Mouse (Mus musculus) MEL (cell line): ENCODE measurements around the gene Top3b.

Experiments
- CTCF ChIP-seq, 3 experiments: IDR thresholded peaks in 2 of 3; conservative IDR thresholded peaks in 1 of 3; 2 replicates each; pipeline ENCODE4 v1.5.1; 2011 to 2012; ENCODE audit warnings: low read length in 3 of 3, low read depth in 2 of 3, mild to moderate bottlenecking in 2 of 3, improper control_type of control experiment in 1 of 3, inconsistent platforms in 1 of 3, mixed read lengths in 1 of 3, moderate library complexity in 1 of 3; ENCODE audit not compliant: control insufficient read depth in 1 of 3, insufficient read depth in 1 of 3, poor library complexity in 1 of 3, severe bottlenecking in 1 of 3
- EP300 ChIP-seq, 2 experiments: IDR thresholded peaks; 2 replicates each; pipeline ENCODE4 v1.6.1; 2011; ENCODE audit warnings: improper control_type of control experiment in 2 of 2, low read length in 2 of 2, low read depth in 1 of 2, mild to moderate bottlenecking in 1 of 2
- ETS1 ChIP-seq: IDR thresholded peaks from 2 replicates; pipeline ENCODE4 v1.6.1; 2012; ENCODE audit warnings: low read depth, mild to moderate bottlenecking, inconsistent platforms, low read length, improper control_type of control experiment, moderate library complexity
- GATA1 ChIP-seq: IDR thresholded peaks from 2 replicates; pipeline ENCODE4 v1.6.1; 2011; ENCODE audit warnings: low read depth, low read length, improper control_type of control experiment
- MAFK ChIP-seq: IDR thresholded peaks from 2 replicates; pipeline ENCODE4 v1.6.1; 2011; ENCODE audit warnings: low read depth, mild to moderate bottlenecking, low read length, improper control_type of control experiment, borderline replicate concordance
- MAX ChIP-seq: IDR thresholded peaks from 2 replicates; pipeline ENCODE4 v1.6.1; 2011; ENCODE audit warnings: low read length, improper control_type of control experiment
- MAZ ChIP-seq: IDR thresholded peaks from 2 replicates; pipeline ENCODE4 v1.6.1; 2012; ENCODE audit warnings: low read depth, mild to moderate bottlenecking, inconsistent platforms, low read length, improper control_type of control experiment
- NRF1 ChIP-seq: IDR thresholded peaks from 2 replicates; pipeline ENCODE4 v1.6.1; 2014; ENCODE audit warnings: low read depth, mild to moderate bottlenecking, inconsistent platforms, low read length, improper control_type of control experiment, moderate library complexity; ENCODE audit not compliant: poor library complexity, insufficient read depth, severe bottlenecking
- POLR2A ChIP-seq, 2 experiments: IDR thresholded peaks; 2 replicates each; pipeline ENCODE4 v1.6.1; 2011 to 2012; ENCODE audit warnings: low read length in 2 of 2, mild to moderate bottlenecking in 2 of 2, control low read depth in 1 of 2, improper control_type of control experiment in 1 of 2, low read depth in 1 of 2, moderate library complexity in 1 of 2; ENCODE audit not compliant: control insufficient read depth in 1 of 2, insufficient read depth in 1 of 2, poor library complexity in 1 of 2
- POLR2AphosphoS5 ChIP-seq: IDR thresholded peaks from 2 replicates; pipeline ENCODE4 v1.6.1; 2012; ENCODE audit warnings: low read depth, borderline replicate concordance, mild to moderate bottlenecking, inconsistent platforms, low read length, moderate library complexity, mixed read lengths
- SMC3 ChIP-seq: IDR thresholded peaks from 2 replicates; pipeline ENCODE4 v1.6.1; 2011; ENCODE audit warnings: low read depth, low read length, improper control_type of control experiment

- TF ChIP-seq CTCF (IDR thresholded peaks at IDR 0.05 in 2 of 3, conservative IDR thresholded peaks at IDR 0.05 in 1 of 3; ENCODE audit: control insufficient read depth in 1 of 3, insufficient read depth in 1 of 3, low read depth in 2 of 3, low read length in 3 of 3, poor library complexity in 1 of 3, severe bottlenecking in 1 of 3) = peak in 1 of 3 experiments; percentile 28; a peak in 2 of 6 replicates
- no peak for TF ChIP-seq POLR2AphosphoS5
- TF ChIP-seq EP300 (IDR thresholded peaks at IDR 0.05; ENCODE audit: low read depth in 1 of 2, low read length in 2 of 2) = no peak
- TF ChIP-seq MAZ = no peak
- no peak for TF ChIP-seq NRF1
- TF ChIP-seq POLR2A (IDR thresholded peaks at IDR 0.05; ENCODE audit: control insufficient read depth in 1 of 2, insufficient read depth in 1 of 2, low read depth in 1 of 2, low read length in 2 of 2, poor library complexity in 1 of 2) = no peak
- no peak for TF ChIP-seq MAFK
- TF ChIP-seq SMC3 = no peak
- no peak for TF ChIP-seq GATA1
- no peak for TF ChIP-seq MAX
- TF ChIP-seq ETS1 = no peak
Measured at GRCm38 (mm10) chr16:16849196-16849595, 21.3 kb upstream of the Top3b start.
